Mouse (Mus musculus): ENCODE results near the gene Faap100. TPM values are rescaled to one million over a fixed set of nuclear protein-coding genes. Genes with fewer than 3 reads are reported as not detected.
"Not testable (repeated sequence)": the region's sequence is repeated elsewhere in the genome, so short reads cannot be mapped to it uniquely, and the experiment has no call there.

Gene Faap100
- 35.7 and 40.2 TPM in 2 replicates for polyA plus RNA-seq (2014; fragmentation: Nextera tagmentation; extraction: Ambion mirVana)

- peak within 1 kb of the TSS; percentile 95 for H3K4me2 ChIP-seq (replicated peaks; ENCODE audit: low read depth, low read length)
Measured at GRCm38 (mm10) chr11:120378611-120379540, at the start of gene Faap100. TSS of gene Faap100 (minus strand) at chr11:120378764.

GRCm38 (mm10) chr11:120426727-120427126 lies 48.2 kb upstream of the Faap100 start:
- H3K4me3 ChIP-seq (ENCODE audit: low read depth, low read length): no peak overlapping the region
- WGBS: 82% methylated on average over 3 of the region's 3 CpGs
- no peak overlapping the region for H3K4me2 ChIP-seq (replicated peaks; ENCODE audit: low read depth, low read length)
- no peak overlapping the region for H3K27ac ChIP-seq (ENCODE audit: low read length)
- H3K4me1 ChIP-seq (ENCODE audit: control insufficient read depth, insufficient read depth, low read length): no peaks in the 10 kb centered on the region
- H3K27me3 ChIP-seq (ENCODE audit: control insufficient read depth, insufficient read depth, low read length): no peaks in the 10 kb centered on the region
- H3K9me3 ChIP-seq (ENCODE audit: control insufficient read depth, low read depth, low read length): no peaks in the 10 kb centered on the region
- peaks cover 47% of the 10 kb centered on the region for H3K36me3 ChIP-seq (ENCODE audit: control insufficient read depth, insufficient read depth, low read length)
- no peak overlapping the region for H3K9ac ChIP-seq (replicated peaks; ENCODE audit: low read depth, low read length)
- no peak for ATAC-seq (ENCODE audit: insufficient number of reproducible peaks, insufficient read depth, low FRiP score, low read depth)

More at GRCm38 (mm10) chr11:120378611-120379540, at the start of gene Faap100:
- H3K4me3 ChIP-seq (ENCODE audit: low read depth, low read length): peak within 1 kb of the TSS; percentile 85
- H3K27ac ChIP-seq (ENCODE audit: low read length): peak within 1 kb of the TSS; percentile 74; the same call in 1 of the 2 replicates
- no peaks in the 10 kb centered on the region for H3K9me3 ChIP-seq (ENCODE audit: control insufficient read depth, low read depth, low read length)
- H3K36me3 ChIP-seq (ENCODE audit: control insufficient read depth, insufficient read depth, low read length): peaks cover 66% of the 10 kb centered on the region
- H3K27me3 ChIP-seq (ENCODE audit: control insufficient read depth, insufficient read depth, low read length): no peaks in the 10 kb centered on the region
- ATAC-seq (ENCODE audit: insufficient number of reproducible peaks, insufficient read depth, low FRiP score, low read depth): peak; percentile 83
- H3K9ac ChIP-seq (replicated peaks; ENCODE audit: low read depth, low read length): peak within 1 kb of the TSS; percentile 79
- 7% methylated on average over 54 of the region's 54 CpGs for WGBS
- H3K4me1 ChIP-seq (ENCODE audit: control insufficient read depth, insufficient read depth, low read length): peaks cover 10% of the 10 kb centered on the region

- H3K27ac ChIP-seq (ENCODE audit: low read length): peak overlapping the region; percentile 16
- H3K36me3 ChIP-seq (ENCODE audit: control insufficient read depth, insufficient read depth, low read length): peaks cover 54% of the 10 kb centered on the region
- H3K4me3 ChIP-seq (ENCODE audit: low read depth, low read length): no peak overlapping the region
- H3K27me3 ChIP-seq (ENCODE audit: control insufficient read depth, insufficient read depth, low read length): no peaks in the 10 kb centered on the region
- peak; percentile 42; the same call in 1 of the 2 replicates for ATAC-seq (ENCODE audit: insufficient number of reproducible peaks, insufficient read depth, low FRiP score, low read depth)
- no peaks in the 10 kb centered on the region for H3K9me3 ChIP-seq (ENCODE audit: control insufficient read depth, low read depth, low read length)
- H3K9ac ChIP-seq (replicated peaks; ENCODE audit: low read depth, low read length): no peak overlapping the region
- H3K4me2 ChIP-seq (replicated peaks; ENCODE audit: low read depth, low read length): no peak overlapping the region
- 56% methylated on average over 9 of the region's 9 CpGs for WGBS
- no peaks in the 10 kb centered on the region for H3K4me1 ChIP-seq (ENCODE audit: control insufficient read depth, insufficient read depth, low read length)
Measured at GRCm38 (mm10) chr11:120423569-120424295, 45.2 kb upstream of the Faap100 start.

- no peak overlapping the region for H3K9ac ChIP-seq (replicated peaks; ENCODE audit: low read depth, low read length)
- H3K9me3 ChIP-seq (ENCODE audit: control insufficient read depth, low read depth, low read length): no peaks in the 10 kb centered on the region
- peak; percentile 63; the same call in 1 of the 2 replicates for ATAC-seq (ENCODE audit: insufficient number of reproducible peaks, insufficient read depth, low FRiP score, low read depth)
- H3K4me1 ChIP-seq (ENCODE audit: control insufficient read depth, insufficient read depth, low read length): no peaks in the 10 kb centered on the region
- H3K27me3 ChIP-seq (ENCODE audit: control insufficient read depth, insufficient read depth, low read length): no peaks in the 10 kb centered on the region
- no peak overlapping the region for H3K4me2 ChIP-seq (replicated peaks; ENCODE audit: low read depth, low read length)
- peak overlapping the region; percentile 73; the same call in 1 of the 2 replicates for H3K27ac ChIP-seq (ENCODE audit: low read length)
- no peak overlapping the region for H3K4me3 ChIP-seq (ENCODE audit: low read depth, low read length)
- 51% methylated on average over 13 of the region's 13 CpGs for WGBS
- H3K36me3 ChIP-seq (ENCODE audit: control insufficient read depth, insufficient read depth, low read length): peaks cover 54% of the 10 kb centered on the region
Measured at GRCm38 (mm10) chr11:120422651-120423568, 44.3 kb upstream of the Faap100 start.

GRCm38 (mm10) chr11:120418592-120418991 lies 40.0 kb upstream of the Faap100 start:
- Histone ChIP-seq H3K9ac (replicated peaks; ENCODE audit: low read depth, low read length) (no peak overlapping the region), H3K36me3 (ENCODE audit: control insufficient read depth, insufficient read depth, low read length) (peaks cover 57% of the 10 kb centered on the region), H3K27ac (ENCODE audit: low read length) (no peak overlapping the region), H3K4me1 (ENCODE audit: control insufficient read depth, insufficient read depth, low read length) (no peaks in the 10 kb centered on the region), H3K9me3 (ENCODE audit: control insufficient read depth, low read depth, low read length) (no peaks in the 10 kb centered on the region), H3K27me3 (ENCODE audit: control insufficient read depth, insufficient read depth, low read length) (no peaks in the 10 kb centered on the region), H3K4me2 (replicated peaks; ENCODE audit: low read depth, low read length) (no peak overlapping the region), H3K4me3 (ENCODE audit: low read depth, low read length) (no peak overlapping the region)
- WGBS: 84% methylated on average over 1 of the region's 1 CpGs
- no peak for ATAC-seq (ENCODE audit: insufficient number of reproducible peaks, insufficient read depth, low FRiP score, low read depth)

- Histone ChIP-seq H3K36me3 (ENCODE audit: control insufficient read depth, insufficient read depth, low read length) (peaks cover 64% of the 10 kb centered on the region), H3K9me3 (ENCODE audit: control insufficient read depth, low read depth, low read length) (no peaks in the 10 kb centered on the region), H3K4me3 (ENCODE audit: low read depth, low read length) (no peak overlapping the region), H3K27me3 (ENCODE audit: control insufficient read depth, insufficient read depth, low read length) (no peaks in the 10 kb centered on the region), H3K9ac (replicated peaks; ENCODE audit: low read depth, low read length) (no peak overlapping the region), H3K4me2 (replicated peaks; ENCODE audit: low read depth, low read length) (no peak overlapping the region), H3K4me1 (ENCODE audit: control insufficient read depth, insufficient read depth, low read length) (no peaks in the 10 kb centered on the region), H3K27ac (ENCODE audit: low read length) (no peak overlapping the region)
- no peak for ATAC-seq (ENCODE audit: insufficient number of reproducible peaks, insufficient read depth, low FRiP score, low read depth)
- 88% methylated on average over 7 of the region's 7 CpGs for WGBS
Measured at GRCm38 (mm10) chr11:120417852-120418251, 39.3 kb upstream of the Faap100 start.

- H3K9ac ChIP-seq (replicated peaks; ENCODE audit: low read depth, low read length); H3K9me3 ChIP-seq (ENCODE audit: control insufficient read depth, low read depth, low read length); H3K4me2 ChIP-seq (replicated peaks; ENCODE audit: low read depth, low read length); ATAC-seq (ENCODE audit: insufficient number of reproducible peaks, insufficient read depth, low FRiP score, low read depth); H3K27me3 ChIP-seq (ENCODE audit: control insufficient read depth, insufficient read depth, low read length); H3K4me1 ChIP-seq (ENCODE audit: control insufficient read depth, insufficient read depth, low read length); H3K27ac ChIP-seq (ENCODE audit: low read length); H3K4me3 ChIP-seq (ENCODE audit: low read depth, low read length): not testable (repeated sequence)
- H3K36me3 ChIP-seq (ENCODE audit: control insufficient read depth, insufficient read depth, low read length): peaks cover 82% of the 10 kb centered on the region
- WGBS: 92% methylated on average over 7 of the region's 10 CpGs
Measured at GRCm38 (mm10) chr11:120413621-120414020, 35.1 kb upstream of the Faap100 start.

All from stomach, embryonic 14.5 days (tissue).